17 mouse cellular contexts compared by ENCODE assay signal in genomic region chr12:70635997-70636396, GRCm38 (mm10).
"Had no signal": no experiment of that assay in that cellular context is flagged by ENCODE, and none has a peak within 500 bp of the region (broad histone marks: within the 10 kb centered on the region; RNA-seq: fewer than 3 reads in every experiment).

No protein-coding gene starts in this region.

- H3K4me3 ChIP-seq: neural tube, embryonic 12.5 days; neural tube, embryonic 13.5 days; neural tube, embryonic 15.5 days; stomach, embryonic 15.5 days had no signal

- H3K9ac ChIP-seq: neural tube, embryonic 12.5 days; neural tube, embryonic 13.5 days; neural tube, embryonic 15.5 days; stomach, embryonic 15.5 days had no signal

- DNase-seq: retina, postnatal 1 day; right cerebral cortex, adult 18-20 months; right cerebral cortex, postnatal 14 days; right cerebral cortex, postnatal 25 days; right cerebral cortex, postnatal 4 days; spleen, adult 18-20 months; thymus, adult 18-20 months; thymus, adult 2 months; thymus, postnatal 14 days; thymus, postnatal 25 days; thymus, postnatal 36 days; thymus, postnatal 4 days had no signal

- H3K9me3 ChIP-seq: neural tube, embryonic 12.5 days; neural tube, embryonic 13.5 days; neural tube, embryonic 15.5 days; stomach, embryonic 15.5 days had no signal

- H3K27me3 ChIP-seq: neural tube, embryonic 12.5 days; neural tube, embryonic 13.5 days; neural tube, embryonic 15.5 days; stomach, embryonic 15.5 days had no signal

- H3K36me3 ChIP-seq: neural tube, embryonic 12.5 days; neural tube, embryonic 13.5 days; neural tube, embryonic 15.5 days; stomach, embryonic 15.5 days had no signal

- H3K4me1 ChIP-seq: neural tube, embryonic 12.5 days; neural tube, embryonic 13.5 days had no signal

- H3K27ac ChIP-seq: neural tube, embryonic 12.5 days; neural tube, embryonic 13.5 days; neural tube, embryonic 15.5 days; stomach, embryonic 15.5 days; stomach, postnatal 0 days had no signal

- H3K4me2 ChIP-seq: neural tube, embryonic 12.5 days; neural tube, embryonic 13.5 days; neural tube, embryonic 15.5 days; stomach, embryonic 15.5 days had no signal
